ENCODE assay signal across 25 mouse cellular contexts in the genomic region with DNA sequence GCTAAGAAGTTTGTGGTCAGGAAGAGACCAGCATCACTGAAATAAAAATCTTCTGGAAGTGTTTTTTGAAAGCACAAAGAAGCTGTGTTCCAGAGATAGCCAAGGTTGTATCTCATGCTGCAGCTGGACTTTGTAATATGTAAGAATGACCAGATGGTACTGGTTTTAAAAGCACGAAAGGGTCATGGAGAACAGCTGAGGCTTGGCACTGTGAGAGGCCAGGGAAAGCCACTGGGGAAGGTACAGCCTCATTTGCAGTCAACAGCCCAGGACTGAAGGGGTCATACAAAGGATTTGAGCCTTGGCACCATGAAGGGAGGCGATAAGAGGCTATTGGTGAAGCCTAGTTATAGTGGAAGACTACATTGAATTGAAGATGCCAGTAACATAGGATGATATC. TPM values are rescaled to one million over a fixed set of nuclear protein-coding genes. Genes with fewer than 3 reads are reported as not detected.
A peak's percentile ranks its signal among the peaks of the same experiment; 100 is the strongest.
DNase-seq lines count a peak whose midpoint lies in the region; TF ChIP-seq lines count a peak whose summit lies in the region.
"Had no signal": no experiment of that assay in that cellular context is flagged by ENCODE, and none has a peak within 500 bp of the region (broad histone marks: within the 10 kb centered on the region; RNA-seq: fewer than 3 reads in every experiment).

No protein-coding gene starts in this region.

- DNase-seq in heart, adult 18-20 months: peak; percentile 33 to 74
- no peak for DNase-seq in heart, postnatal 25 days (ENCODE audit: low spot score)
- DNase-seq in heart, postnatal 14 days: peak; percentile 42 to 58
- no peak for DNase-seq in heart, postnatal 36 days
- DNase-seq in NIH3T3 (ENCODE audit: low read depth): peak; percentile 24
- no peak for DNase-seq in lung, postnatal 10 days
- DNase-seq: adrenal gland, adult 8-10 months; adrenal gland, postnatal 25 days; cerebellum, adult 11-12 months; cerebellum, adult 8-10 months; cerebellum, postnatal 10 days; cerebellum, postnatal 36 days; embryo, embryonic 11 days; gastrocnemius, postnatal 10 days; kidney, adult 2 months had no signal

- no peak overlapping the region for H3ac ChIP-seq in myocyte (ENCODE audit: control insufficient read depth, insufficient read length)

- no peak overlapping the region for H3K4me3 ChIP-seq in myocyte
- H3K4me3 ChIP-seq: embryonic facial prominence, embryonic 10.5 days; embryonic facial prominence, embryonic 13.5 days; erythroblast, embryonic 14.5 days; forebrain, embryonic 12.5 days; forebrain, embryonic 15.5 days; heart, adult 2 months; heart, embryonic 15.5 days; hindbrain, embryonic 12.5 days; hindbrain, embryonic 15.5 days had no signal

- H3K79me2 ChIP-seq in myocyte (ENCODE audit: control insufficient read depth, insufficient read depth): no peaks in the 10 kb centered on the region

- no peak for TF ChIP-seq POLR2A in myocyte (IDR thresholded peaks at IDR 0.05; ENCODE audit: insufficient read length, low read depth)

- H3K4me2 ChIP-seq in myocyte (ENCODE audit: low read depth): peak overlapping the region; percentile 23
- H3K4me2 ChIP-seq: embryonic facial prominence, embryonic 13.5 days; forebrain, embryonic 12.5 days; forebrain, embryonic 15.5 days; heart, embryonic 15.5 days; hindbrain, embryonic 12.5 days; hindbrain, embryonic 15.5 days had no signal

- H3K27me3 ChIP-seq in myocyte (ENCODE audit: control insufficient read depth, insufficient read depth, insufficient read length): no peaks in the 10 kb centered on the region
- H3K27me3 ChIP-seq: embryonic facial prominence, embryonic 13.5 days; forebrain, embryonic 15.5 days; heart, embryonic 15.5 days; hindbrain, embryonic 12.5 days; hindbrain, embryonic 15.5 days had no signal

- no peaks in the 10 kb centered on the region for H3K36me3 ChIP-seq in myocyte (ENCODE audit: control insufficient read depth, insufficient read depth)
- H3K36me3 ChIP-seq: embryonic facial prominence, embryonic 10.5 days; embryonic facial prominence, embryonic 13.5 days; forebrain, embryonic 12.5 days; forebrain, embryonic 15.5 days; heart, embryonic 15.5 days; hindbrain, embryonic 12.5 days; hindbrain, embryonic 15.5 days had no signal

- intact Hi-C loops in heart, postnatal 25 days (cut with DNase I): no loop called here
- intact Hi-C loops in heart, postnatal 14 days (cut with DNase I): no loop called here
- intact Hi-C loops in heart, postnatal 36 days (cut with DNase I): no loop called here

TF ChIP-seq in myocyte, 11 proteins besides CTCF, POLR2A, EP300 and RAD21:
- TF ChIP-seq TCF3 (IDR thresholded peaks at IDR 0.05; ENCODE audit: insufficient read length, low read depth) (no peak), MYOD1 (IDR thresholded peaks at IDR 0.05; ENCODE audit: control insufficient read depth in 1 of 3, insufficient read length in 2 of 3, low read depth in 2 of 3) (no peak), SRF (IDR thresholded peaks at IDR 0.05; ENCODE audit: control insufficient read depth, insufficient read length, low read depth) (no peak), REST (IDR thresholded peaks at IDR 0.05; ENCODE audit: insufficient read depth, insufficient read length) (no peak), MAX (IDR thresholded peaks at IDR 0.05; ENCODE audit: low read depth) (no peak), POLR2AphosphoS2 (IDR thresholded peaks at IDR 0.05; ENCODE audit: insufficient read length, low read depth) (no peak)

RNA-seq across cellular contexts. Expression of gene Plekhg3, which starts 48.2 kb away (rescaled TPM):
- total RNA-seq in heart, adult 18-20 months (2021): 10 to 100 TPM; 10.6 to 11.4 TPM
- 10 to 100 TPM; 13.5 to 16.6 TPM for total RNA-seq in heart, postnatal 25 days (2021)
- total RNA-seq in heart, postnatal 14 days (2021): 10 to 100 TPM; 19.1 to 20.4 TPM
- total RNA-seq in heart, postnatal 36 days (2021): 10 to 100 TPM; 13.2 to 15.2 TPM
- 11.2 TPM for polyA plus RNA-seq in myocyte (2012; fragmentation: generic; extraction: Trizol)

Comparison
In these comparisons a context has a peak if more than half of its experiments do, and no peak if none do; other contexts are left out.
1. DNase-seq: peak in heart, adult 18-20 months (2 of 2), heart, postnatal 14 days (2 of 2) and NIH3T3 (single experiment); none in heart, postnatal 25 days (single experiment), heart, postnatal 36 days (0 of 2) and lung, postnatal 10 days (single experiment).